Mouse (Mus musculus): Measurements from ENCODE around the gene Unc50.

Gene Unc50

DNA sequence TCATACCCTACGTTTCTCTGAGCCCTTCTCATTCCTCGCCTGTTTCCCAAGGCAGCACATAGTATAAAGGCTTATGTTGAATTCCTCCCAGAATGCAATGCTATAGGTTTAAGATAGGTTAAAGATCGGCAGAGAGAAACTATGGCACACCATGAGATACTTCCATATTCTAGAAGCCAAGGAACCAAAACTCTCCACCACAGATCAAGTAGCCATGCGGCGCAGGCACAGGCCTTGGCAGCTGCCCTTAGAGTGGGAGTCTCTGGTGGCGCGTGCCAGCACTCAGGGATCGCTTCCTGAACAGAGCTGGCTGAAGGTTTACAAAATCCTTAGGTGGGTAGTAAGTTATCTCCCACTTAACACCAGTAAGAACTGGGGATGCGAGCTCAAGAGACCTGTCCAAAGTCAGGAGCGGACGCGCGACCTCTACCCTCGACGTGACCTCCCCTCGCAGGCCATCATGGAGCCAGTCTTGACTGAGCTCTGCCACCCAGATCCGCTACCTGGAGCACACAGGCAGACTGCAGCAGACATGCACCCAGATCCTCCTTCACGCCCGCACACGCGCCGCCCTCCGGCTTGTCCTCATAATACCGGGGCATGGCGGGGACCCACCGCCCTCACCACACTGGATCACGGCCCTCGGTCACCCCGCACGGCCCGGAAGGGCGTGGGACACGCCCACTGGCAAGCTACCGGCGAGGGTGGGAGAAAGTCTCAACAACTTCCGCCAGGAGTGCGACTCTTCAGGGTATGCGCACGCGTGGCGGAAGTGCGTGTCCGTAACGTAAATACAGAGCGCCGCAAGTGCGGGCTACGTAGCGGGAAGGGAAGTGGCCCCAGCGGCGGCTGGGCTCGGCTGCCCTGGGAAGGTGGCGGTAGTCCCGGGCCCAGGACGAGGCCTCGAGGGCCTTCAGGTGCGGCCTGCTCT is at the start of gene Unc50, which contains the start of gene Coa5:
Gene Unc50 (plus strand): TSS at position 774 of the 931 bp plus-strand sequence.
Gene Coa5 (minus strand): TSS at position 738 of the 931 bp plus-strand sequence.
- in situ Hi-C loops (cut with MseI, MboI), result no loop called here

DNA sequence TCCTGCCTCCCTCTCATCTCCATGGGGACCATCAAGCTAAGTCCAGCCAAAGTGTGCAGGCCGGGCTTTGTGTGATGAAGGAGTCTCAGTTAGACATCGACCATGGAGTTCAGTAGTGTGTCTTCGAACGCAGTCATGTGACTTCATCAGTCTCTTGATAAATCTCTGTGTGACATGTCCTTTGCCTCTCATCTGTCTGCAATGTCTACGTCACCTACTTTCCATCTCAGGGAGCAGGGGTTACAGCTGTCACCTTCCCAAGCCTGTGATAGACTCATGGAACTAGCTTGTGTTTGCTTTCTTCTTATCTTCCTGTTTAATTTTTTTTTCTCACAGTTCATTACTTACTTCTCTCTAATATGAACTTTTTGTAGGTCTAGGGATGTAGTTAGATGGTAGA is 49.0 kb upstream of the Unc50 start:
- in situ Hi-C loops (cut with MseI, MboI), result no loop called here

DNA sequence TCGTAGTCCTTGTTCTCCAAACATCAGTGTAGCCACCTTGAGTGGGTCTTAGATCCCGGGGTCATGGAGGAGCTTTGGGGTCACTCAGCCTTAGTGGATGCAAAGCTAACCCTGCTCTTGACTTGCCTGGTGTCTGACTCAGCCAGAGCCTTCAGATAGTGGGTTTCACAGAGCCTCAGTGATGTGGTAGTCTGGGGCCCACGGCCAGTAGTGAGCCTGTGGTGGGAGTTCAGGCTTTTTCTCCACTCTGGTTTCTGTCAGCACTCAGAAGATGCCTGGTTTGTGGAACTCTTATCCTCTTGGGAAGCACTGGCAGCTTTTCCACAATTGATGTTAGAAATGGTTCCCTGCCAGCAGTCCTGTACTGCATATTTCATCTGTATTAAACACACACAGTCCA is 45.6 kb upstream of the Unc50 start:
- in situ Hi-C loops (cut with MseI, MboI), result no loop called here

DNA sequence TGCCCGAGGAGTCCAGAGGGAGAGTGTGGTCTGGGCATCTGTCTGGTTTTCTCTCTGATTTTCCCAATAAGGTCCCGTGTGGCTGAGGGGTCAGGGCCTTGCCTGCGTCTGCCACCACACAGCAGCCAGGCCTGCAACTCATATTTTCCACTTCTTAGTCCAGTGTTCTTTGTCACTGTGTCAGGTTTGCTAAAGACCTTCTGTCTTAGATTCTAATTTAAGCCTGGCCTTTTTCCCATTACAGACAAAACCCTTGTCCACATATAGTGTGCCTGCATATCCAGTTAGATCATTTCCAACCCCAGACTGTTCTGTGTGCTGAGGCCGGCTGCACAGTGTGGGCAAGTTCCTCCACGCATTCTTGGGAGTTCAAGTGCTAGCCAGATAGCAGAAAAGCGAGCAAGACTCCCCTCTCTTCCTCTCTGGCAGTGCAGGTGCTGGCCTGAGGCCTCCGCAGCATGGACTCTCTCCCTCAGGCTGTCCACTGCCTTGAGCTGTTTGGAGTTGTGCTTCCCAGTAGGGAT is 43.4 kb upstream of the Unc50 start:
- in situ Hi-C loops (cut with MseI, MboI), result no loop called here

DNA sequence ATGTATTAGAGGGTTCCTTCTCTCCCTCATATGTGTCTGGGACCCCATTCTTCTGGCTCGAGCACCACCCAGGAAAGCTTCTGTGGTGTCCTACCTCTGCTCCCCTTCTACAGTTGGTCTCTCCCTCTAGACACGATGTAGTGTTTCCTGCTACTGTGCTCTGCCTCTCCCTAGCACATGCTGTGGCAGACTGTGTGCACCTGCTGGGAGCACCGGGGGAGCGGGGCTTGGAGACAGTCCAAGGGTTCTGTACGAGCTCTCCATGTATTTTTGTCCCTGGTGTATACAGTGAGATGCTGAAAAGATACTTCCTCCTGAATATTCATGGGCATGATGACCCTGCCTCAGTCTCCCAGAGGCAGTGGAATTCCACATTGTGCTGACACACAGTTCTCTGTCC is 36.8 kb upstream of the Unc50 start:
- in situ Hi-C loops (cut with MseI, MboI), result no loop called here

DNA sequence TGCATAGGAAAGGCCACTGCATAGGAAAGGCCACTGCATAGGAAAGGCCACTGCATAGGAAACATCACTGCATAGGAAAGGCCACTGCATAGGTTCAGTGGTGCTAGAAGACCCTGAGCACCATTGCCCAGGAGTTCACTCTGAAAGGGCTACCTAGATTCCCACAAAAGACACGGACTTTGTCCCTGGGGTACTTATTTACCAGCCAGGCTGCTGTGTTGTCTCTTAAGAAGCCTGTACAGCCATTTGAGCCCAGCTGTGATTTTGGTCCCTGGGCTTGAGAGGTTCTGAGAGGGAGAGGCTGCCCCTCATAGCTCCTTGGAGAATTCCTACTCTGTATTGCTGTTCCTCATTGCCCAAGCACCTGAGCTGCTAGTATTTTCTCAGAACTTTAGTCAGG is 33.5 kb upstream of the Unc50 start:
- in situ Hi-C loops (cut with MseI, MboI), result no loop called here

DNA sequence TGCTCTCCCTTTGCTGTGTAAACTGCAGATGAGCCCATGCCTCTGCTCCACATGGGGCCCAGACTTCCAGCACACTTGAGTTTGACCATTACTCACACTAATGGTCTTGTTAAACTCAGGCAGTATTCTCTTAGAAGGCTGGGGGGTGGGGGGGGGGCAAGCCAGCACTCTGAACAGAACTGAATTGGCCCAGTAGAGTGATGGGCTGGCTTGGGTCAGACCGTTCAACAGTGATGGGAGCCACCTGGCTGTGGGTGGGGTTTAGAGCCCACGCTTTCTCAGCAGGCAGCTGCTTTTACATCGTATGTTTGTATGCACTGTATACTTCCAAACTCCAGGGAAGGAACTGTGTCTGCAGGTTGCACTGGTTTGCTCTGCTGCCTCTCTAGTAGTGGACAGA is 31.0 kb upstream of the Unc50 start:
- in situ Hi-C loops (cut with MseI, MboI), result no loop called here

DNA sequence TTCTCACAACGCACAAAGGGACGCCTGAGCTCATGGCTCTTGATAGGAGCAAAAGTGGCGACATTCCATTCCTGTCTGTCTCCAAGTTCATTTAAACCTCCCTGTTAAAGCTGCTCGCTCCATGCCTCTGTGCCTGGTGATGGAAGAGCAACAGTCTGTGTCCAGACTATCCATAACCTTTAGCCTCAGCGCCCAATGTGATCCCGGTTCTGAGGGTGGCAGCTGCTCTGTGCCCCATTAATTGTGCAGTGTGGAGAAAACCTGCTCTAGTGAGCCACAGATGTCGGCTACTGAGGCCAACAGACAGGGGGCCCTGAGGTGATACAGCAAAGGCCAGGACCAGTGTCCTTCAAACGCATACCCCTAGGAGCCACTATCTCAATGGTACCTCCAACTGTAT is 30.2 kb upstream of the Unc50 start:
- in situ Hi-C loops (cut with MseI, MboI), result loop anchor here (5.0 to 10.0 kb wide), 2 partner anchors 125 to 127 kb away; no protein-coding TSS in a partner anchor

DNA sequence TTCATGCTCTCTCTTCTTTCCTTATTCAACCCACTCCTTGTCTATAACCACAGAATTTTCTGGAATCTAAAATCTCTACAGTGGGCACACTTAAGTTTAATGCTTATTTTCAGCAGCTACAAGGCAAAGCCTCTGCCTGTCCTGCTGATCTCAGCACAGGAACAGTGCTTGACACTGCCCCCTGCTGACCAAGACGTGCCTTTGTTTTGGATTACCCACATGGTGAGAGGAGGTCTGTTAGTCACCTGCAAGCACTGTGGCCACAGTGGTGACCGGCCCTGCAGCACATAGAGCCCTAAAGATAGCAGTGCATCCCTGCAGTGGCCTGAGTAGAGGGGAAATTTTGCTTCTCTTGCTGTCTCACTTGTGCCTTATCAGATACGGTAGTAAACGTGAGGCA is 28.3 kb upstream of the Unc50 start:
- in situ Hi-C loops (cut with MseI, MboI), result loop anchor here (5.0 to 10.0 kb wide), 2 partner anchors 127 to 129 kb away; no protein-coding TSS in a partner anchor

DNA sequence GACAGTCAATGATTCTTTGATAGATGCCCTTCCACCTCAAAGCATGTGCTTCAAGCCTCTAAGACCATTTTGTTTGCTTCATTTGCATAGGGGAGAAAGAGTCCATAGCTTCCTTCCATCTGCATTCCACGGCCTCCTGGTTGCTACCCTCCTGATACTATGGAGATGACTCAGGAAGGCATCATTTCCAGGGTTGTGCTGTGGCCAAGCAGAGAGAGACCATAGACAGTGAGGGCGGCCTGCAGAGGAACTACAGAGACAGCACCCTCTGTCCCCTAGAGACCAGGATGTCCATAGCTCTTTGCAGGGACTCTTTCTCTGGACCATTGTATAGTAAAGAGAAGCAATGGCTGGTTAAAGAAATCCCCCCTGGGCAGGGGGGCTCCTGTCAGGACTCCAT is 24.8 kb upstream of the Unc50 start:
- in situ Hi-C loops (cut with MseI, MboI), result loop anchor here in 1 of 2 experiments (10.0 kb wide), 1 partner anchor 130 kb away; no protein-coding TSS in a partner anchor

DNA sequence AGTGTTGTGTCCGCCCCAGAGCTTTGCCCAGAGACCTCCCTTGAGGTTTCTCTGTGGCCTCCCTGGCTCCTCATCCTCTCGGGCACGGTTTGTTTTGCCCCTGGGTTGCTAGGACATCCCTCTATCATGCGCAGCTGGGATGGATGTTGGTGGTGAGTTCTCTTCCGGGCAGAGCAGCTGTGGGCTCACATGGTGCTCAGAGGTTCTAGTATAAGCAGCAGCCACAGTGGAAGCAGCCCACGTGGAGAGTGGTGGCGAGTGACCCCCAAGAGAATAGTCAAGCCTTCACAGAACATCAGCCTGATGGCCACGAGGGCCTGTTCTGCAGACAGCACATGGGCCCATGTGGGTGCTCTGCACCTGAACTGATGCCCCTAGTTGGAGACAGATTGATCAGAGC is 22.7 kb upstream of the Unc50 start:
- in situ Hi-C loops (cut with MseI, MboI), result loop anchor here in 1 of 2 experiments (10.0 kb wide), 1 partner anchor 132 kb away; no protein-coding TSS in a partner anchor

DNA sequence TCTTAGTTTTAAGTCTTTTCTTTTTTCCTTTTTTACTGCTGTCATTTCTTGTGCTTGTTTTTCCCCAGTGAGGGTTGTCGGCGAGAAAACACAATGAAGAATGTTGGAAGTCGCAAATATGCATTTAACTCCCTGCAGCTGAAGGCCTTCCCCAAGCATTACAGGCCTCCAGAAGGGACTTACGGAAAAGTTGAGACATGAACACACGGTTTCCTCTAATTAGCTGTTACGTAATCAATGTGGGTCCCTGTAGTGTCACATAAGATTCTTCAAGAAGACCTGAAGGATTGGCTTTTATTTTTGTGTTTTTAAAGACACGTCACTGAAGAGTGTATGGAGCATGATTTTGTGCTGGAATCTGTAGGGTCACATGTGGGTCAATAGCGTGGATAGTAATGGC is 21.9 kb upstream of the Unc50 start:
- in situ Hi-C loops (cut with MseI, MboI), result loop anchor here in 1 of 2 experiments (10.0 kb wide), 1 partner anchor 133 kb away; no protein-coding TSS in a partner anchor

DNA sequence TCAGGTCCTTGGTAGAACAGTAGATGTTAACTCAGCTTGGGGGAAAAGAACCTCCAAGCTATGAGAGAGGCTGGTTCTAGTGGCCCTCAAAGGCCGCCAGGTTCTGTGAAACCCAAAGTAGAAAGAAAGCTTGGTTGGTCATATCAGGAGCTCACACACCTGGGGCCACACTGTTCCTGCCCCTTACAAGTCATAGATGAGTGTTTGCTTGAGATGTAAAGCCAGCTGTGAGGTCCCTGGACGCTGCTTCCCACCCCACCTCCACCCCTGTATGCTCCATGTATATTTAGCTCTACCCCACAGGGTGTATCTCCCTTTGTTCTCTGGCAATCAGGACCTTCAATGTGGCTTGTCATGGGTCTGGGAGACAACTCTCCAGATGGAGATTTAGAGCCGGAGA is 21.3 kb upstream of the Unc50 start:
- in situ Hi-C loops (cut with MseI, MboI), result loop anchor here in 1 of 2 experiments (10.0 kb wide), 1 partner anchor 134 kb away; no protein-coding TSS in a partner anchor

DNA sequence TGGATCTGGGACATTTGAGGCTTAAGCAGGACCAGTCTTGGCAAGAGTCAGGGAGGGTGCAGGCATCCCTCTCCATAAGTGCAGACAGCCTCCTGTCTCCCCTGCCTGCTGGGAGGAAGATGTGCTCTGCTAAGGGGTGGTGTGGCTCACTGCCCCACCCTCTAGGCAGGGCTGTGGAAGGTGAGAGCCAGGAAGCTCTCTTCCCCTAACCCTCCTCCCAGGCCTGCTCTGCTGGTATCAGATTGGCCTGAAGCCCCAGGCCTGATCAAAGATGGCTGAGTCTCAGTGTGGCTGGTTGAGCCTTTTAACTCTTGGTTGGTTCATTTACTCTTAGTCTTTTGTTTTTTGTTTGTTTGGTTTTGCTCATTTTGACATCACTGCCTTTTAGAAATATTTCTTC is 20.3 kb upstream of the Unc50 start:
- in situ Hi-C loops (cut with MseI, MboI), result loop anchor here in 1 of 2 experiments (10.0 kb wide), 1 partner anchor 135 kb away; no protein-coding TSS in a partner anchor

DNA sequence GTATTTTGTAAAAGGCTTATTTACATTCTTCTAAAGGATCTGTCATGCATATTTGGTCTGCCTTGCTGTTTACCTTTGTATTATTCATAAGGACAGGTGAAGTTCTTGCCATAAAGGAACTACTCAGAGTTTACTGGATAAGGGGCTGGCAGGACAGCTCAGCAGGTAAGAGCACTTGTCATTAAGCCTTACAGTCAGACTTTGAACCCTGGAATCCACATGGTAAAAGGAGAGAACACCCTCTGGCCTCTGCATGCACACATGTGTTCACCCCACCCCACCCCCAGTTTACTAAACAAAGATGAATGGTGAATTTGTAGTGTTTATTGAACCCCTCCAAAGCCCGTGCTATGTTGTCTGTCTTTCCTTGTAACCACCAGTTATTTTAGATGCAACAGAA is 14.5 kb upstream of the Unc50 start:
- in situ Hi-C loops (cut with MseI, MboI), result no loop called here

DNA sequence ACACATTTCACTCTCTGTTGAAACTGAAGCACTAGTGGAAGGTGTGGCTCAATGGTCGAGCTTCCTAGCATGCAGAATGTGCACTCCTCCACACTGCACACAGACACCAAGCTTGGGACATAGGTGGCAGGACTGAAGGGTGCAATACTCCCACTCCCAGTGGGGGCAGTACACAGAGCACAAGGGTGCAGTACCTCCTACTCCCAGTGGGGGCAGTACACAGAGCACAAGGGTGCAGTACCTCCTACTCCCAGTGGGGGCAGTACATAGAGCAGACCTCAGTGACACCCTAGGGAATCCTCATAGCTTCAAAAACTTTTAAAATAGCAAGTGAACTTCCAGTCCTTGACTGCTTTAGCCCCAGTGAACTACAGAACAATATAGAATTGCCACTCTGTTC is 10.5 kb upstream of the Unc50 start:
- in situ Hi-C loops (cut with MseI, MboI), result no loop called here

DNA sequence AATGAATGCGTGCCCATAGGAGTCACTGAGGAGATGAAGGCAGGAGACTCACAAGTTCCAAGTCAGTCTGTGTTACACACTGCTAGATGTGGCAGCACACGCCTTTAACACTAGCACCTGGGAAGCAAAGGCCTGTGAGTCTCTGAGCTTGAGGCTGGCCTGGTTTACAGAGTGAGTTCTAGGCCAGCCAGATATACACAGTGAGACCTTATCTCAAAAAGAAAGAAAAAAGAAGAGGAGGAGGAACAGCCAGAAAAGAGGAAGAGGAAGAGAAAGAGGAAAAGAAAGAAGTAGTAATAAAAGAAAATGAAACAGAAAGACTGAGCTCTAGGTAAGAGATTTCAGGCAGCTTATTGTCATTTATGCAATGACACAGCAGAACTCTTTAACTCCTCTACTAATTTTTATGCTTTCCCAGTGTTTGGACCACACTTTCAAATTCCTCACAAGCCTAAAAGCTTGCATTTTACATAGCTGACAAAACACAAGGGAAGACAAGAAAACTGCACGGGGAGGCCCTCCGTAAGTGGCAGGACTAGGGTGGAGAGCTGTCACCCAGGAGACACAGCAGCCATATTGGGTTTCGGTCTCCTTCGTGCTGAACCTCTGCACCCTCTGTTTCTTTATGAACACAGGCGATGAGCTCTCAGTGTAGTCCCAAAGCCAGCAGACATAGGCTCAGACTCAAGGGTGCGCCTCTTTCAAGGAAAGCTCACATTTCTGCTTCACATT is 2.6 kb upstream of the Unc50 start:
- in situ Hi-C loops (cut with MseI, MboI), result no loop called here

DNA sequence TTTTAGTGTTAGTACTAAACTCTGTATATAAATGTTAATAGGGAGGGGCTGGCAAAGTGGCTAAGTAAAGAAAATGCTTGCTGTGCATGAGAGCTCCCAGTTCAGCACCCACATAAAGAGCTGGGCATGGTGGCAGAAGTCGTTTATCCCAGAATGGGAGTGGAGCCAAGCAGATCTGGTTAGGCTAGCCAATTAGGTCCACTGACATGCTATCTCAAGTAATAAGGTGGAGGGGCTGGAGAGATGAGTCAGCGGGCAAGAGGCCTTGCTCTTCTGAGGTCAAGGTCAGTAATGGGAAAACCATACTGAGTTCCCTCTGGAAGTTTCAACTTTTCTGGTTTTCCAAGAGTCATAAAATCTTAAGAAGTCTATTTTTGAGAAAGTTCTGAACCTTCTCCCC is 1.0 kb upstream of the Unc50 start:
- in situ Hi-C loops (cut with MseI, MboI), result no loop called here

DNA sequence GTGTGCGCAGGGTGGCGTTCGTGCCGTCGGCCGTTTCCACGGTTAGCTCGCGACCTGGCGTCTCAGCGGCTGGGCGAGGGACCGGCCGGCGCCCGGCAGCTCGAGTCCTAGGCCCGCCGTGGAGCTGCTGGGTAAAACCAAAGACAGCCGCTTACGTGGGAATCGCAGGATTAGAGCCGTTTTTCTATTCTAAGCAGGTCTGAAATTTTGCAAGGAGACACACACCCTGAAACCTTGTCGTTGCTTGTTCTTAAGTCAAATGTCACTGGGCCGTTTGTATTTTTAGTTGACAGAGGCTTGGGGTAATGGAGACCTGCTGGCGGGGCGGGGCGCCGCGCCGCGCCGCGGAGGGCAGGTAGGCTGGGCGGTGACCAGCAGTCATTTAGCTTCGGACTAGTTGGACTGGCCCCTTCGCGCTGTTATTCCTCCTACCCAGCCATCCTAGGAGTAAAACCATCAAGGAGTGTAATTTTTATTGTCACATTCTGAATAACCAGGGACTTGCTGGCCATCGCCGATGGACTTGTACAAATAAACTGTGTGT is 430 bp downstream of the Unc50 start:
- in situ Hi-C loops (cut with MseI, MboI), result no loop called here

DNA sequence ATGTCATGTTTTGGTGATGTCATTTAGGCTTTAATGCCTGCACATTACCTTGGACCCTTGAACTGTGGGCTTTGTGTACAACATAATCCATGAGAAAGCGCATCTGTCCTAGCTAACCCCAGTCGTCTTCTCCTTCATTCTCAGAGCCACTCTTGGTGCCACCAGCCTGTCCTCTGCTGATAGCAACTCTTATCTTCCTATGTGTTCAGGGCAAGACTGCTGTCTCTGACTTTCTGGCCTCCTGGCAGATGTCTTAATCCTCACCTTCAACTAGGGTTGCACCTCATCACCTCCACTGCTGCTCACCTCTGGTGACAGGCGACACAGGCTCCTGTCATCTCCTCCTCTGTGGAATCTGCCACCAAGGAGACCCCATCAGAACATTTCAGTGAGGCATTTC is 6.5 kb downstream of the Unc50 start:
- in situ Hi-C loops (cut with MseI, MboI), result no loop called here

Data from mouse trophoblast stem cell (cell line).